Mouse (Mus musculus): Measurements from ENCODE around the gene Otulinl.

GRCm38 (mm10) chr15:27619683-27620082, 61.7 kb downstream of the Otulinl start:
- TF ChIP-seq CTCF (IDR thresholded peaks at IDR 0.05) (no peak), EP300 (IDR thresholded peaks at IDR 0.05) (no peak)
